Mouse (Mus musculus): ENCODE data around the gene Syk.

DNA sequence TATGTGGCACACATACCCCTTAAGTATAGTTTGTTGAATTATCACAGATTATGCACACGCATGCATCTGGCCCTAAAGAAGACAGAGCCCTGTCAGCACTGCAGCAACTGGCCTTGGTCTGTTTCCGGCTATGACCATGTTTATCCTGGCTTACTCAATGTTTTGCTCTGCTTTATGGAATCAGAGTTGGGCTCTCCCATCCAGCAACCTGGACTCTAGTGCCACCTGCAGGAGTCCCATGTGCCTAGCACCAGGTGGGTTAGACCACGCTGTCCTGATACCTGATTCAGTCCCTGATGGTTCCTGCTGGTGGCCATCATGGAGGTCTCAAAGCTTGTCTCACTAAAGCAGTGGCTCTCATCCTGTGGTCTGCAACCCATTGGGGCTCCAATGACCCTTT, 86.9 kb downstream of the Syk start:
- TF ChIP-seq MAFK (IDR thresholded peaks at IDR 0.05; ENCODE audit: insufficient read depth, low read depth, low read length) (no peak), ZC3H11A (IDR thresholded peaks at IDR 0.05; ENCODE audit: borderline replicate concordance, low read depth, low read length) (peak; percentile 29; the same call in 1 of the 2 replicates), ZNF384 (IDR thresholded peaks at IDR 0.05; ENCODE audit: low read depth, low read length) (no peak), CHD2 (IDR thresholded peaks at IDR 0.05; ENCODE audit: low read depth, low read length) (no peak), HCFC1 (IDR thresholded peaks at IDR 0.05; ENCODE audit: borderline replicate concordance, insufficient read depth, low read length) (no peak)
